Mouse (Mus musculus): Measurements from ENCODE around the gene Ube2c.

Gene Ube2c

GRCm38 (mm10) chr2:164761971-164762370, 7.7 kb upstream of the Ube2c start:
- DNase-seq (ENCODE audit: low read depth) = no peak

- DNase-seq (ENCODE audit: low read depth) = no peak
Measured at GRCm38 (mm10) chr2:164762593-164762992, 7.1 kb upstream of the Ube2c start.

- DNase-seq (ENCODE audit: low read depth) = no peak
Measured at GRCm38 (mm10) chr2:164765841-164766240, 3.9 kb upstream of the Ube2c start.

GRCm38 (mm10) chr2:164767812-164768540, 1.7 kb upstream of the Ube2c start:
- DNase-seq (ENCODE audit: low read depth) = no peak

- peak; percentile 56 for DNase-seq (ENCODE audit: low read depth)
Measured at GRCm38 (mm10) chr2:164770279-164770678, 581 bp downstream of the Ube2c start.

GRCm38 (mm10) chr2:164771123-164771522, 1.4 kb downstream of the Ube2c start:
- no peak for DNase-seq (ENCODE audit: low read depth)

GRCm38 (mm10) chr2:164773229-164773988, 3.7 kb downstream of the Ube2c start:
- DNase-seq (ENCODE audit: low read depth) = no peak

GRCm38 (mm10) chr2:164773989-164774364, 4.3 kb downstream of the Ube2c start:
- DNase-seq (ENCODE audit: low read depth) = no peak

- DNase-seq (ENCODE audit: low read depth) = no peak
Measured at GRCm38 (mm10) chr2:164776130-164776529, 6.4 kb downstream of the Ube2c start.

- DNase-seq (ENCODE audit: low read depth) = no peak
Measured at GRCm38 (mm10) chr2:164776801-164777200, 7.1 kb downstream of the Ube2c start.

GRCm38 (mm10) chr2:164777246-164778014, 7.7 kb downstream of the Ube2c start:
- no peak for DNase-seq (ENCODE audit: low read depth)

GRCm38 (mm10) chr2:164778015-164778287, 8.3 kb downstream of the Ube2c start:
- DNase-seq (ENCODE audit: low read depth) = no peak

GRCm38 (mm10) chr2:164778809-164779208, 9.1 kb downstream of the Ube2c start:
- DNase-seq (ENCODE audit: low read depth) = no peak

- no peak for DNase-seq (ENCODE audit: low read depth)
Measured at GRCm38 (mm10) chr2:164779481-164780086, 9.9 kb downstream of the Ube2c start, which contains the start of gene Tnnc2. TSS of gene Tnnc2 (minus strand) at chr2:164779967.

GRCm38 (mm10) chr2:164781876-164782275, 12.2 kb downstream of the Ube2c start:
- no peak for DNase-seq (ENCODE audit: low read depth)

- DNase-seq (ENCODE audit: low read depth) = peak; percentile 71
Measured at GRCm38 (mm10) chr2:164783926-164784581, 14.4 kb downstream of the Ube2c start.

- no peak for DNase-seq (ENCODE audit: low read depth)
Measured at GRCm38 (mm10) chr2:164784869-164785420, 15.2 kb downstream of the Ube2c start.

GRCm38 (mm10) chr2:164785481-164786387, 16.0 kb downstream of the Ube2c start, which contains the start of gene Snx21:
TSS of gene Snx21 (plus strand) at chr2:164785823.
- peak; percentile 85 for DNase-seq (ENCODE audit: low read depth)

GRCm38 (mm10) chr2:164786388-164786885, 16.7 kb downstream of the Ube2c start:
- no peak for DNase-seq (ENCODE audit: low read depth)

- no peak for DNase-seq (ENCODE audit: low read depth)
Measured at GRCm38 (mm10) chr2:164787032-164787431, 17.3 kb downstream of the Ube2c start.
